Mouse (Mus musculus) cortical plate, adult 2 months (tissue): ENCODE measurements at regions not wholly inside any gene's neighbourhood (a gene's known extent, or its start where the extent isn't known, plus 50 kb on each side); places are given as distances from the start of the nearest gene placed in this dataset.

Experiments used
- H3K27ac ChIP-seq: fragments of 200-500 bp; 2 replicates; pipeline ENCODE4 v1.5.1; 2012; ENCODE audit warnings: low read length, control low read depth, inconsistent platforms; ENCODE audit not compliant: insufficient read depth
- H3K4me1 ChIP-seq: fragments of 200-500 bp; 2 replicates; pipeline ENCODE4 v1.6.1; 2011; ENCODE audit warnings: low read length; ENCODE audit not compliant: control insufficient read depth, insufficient read depth
- H3K4me3 ChIP-seq: fragments of 200-500 bp; 2 replicates; pipeline ENCODE4 v1.5.1; 2011; ENCODE audit warnings: mild to moderate bottlenecking, low read length, control low read depth; ENCODE audit not compliant: insufficient read depth
- CTCF ChIP-seq: fragments of 200-500 bp; IDR thresholded peaks from 2 replicates; pipeline ENCODE4 v1.5.1; 2011; ENCODE audit warnings: mild to moderate bottlenecking, control low read depth, low read length; ENCODE audit not compliant: insufficient read depth; ENCODE audit errors: extremely low read depth
- POLR2A ChIP-seq: fragments of 200-500 bp; IDR thresholded peaks from 2 replicates; pipeline ENCODE4 v1.6.1; 2011; ENCODE audit warnings: mild to moderate bottlenecking, low read length, control low read depth; ENCODE audit not compliant: insufficient read depth; ENCODE audit errors: extremely low read depth

GRCm38 (mm10) chr1:110400051-110400450 lies 417.8 kb downstream of the Cdh7 start:
- no peaks in the 10 kb centered on the region for H3K4me1 ChIP-seq
- TF ChIP-seq CTCF (no peak), POLR2A (no peak)
- H3K27ac ChIP-seq: no peak overlapping the region
- no peak overlapping the region for H3K4me3 ChIP-seq

DNA sequence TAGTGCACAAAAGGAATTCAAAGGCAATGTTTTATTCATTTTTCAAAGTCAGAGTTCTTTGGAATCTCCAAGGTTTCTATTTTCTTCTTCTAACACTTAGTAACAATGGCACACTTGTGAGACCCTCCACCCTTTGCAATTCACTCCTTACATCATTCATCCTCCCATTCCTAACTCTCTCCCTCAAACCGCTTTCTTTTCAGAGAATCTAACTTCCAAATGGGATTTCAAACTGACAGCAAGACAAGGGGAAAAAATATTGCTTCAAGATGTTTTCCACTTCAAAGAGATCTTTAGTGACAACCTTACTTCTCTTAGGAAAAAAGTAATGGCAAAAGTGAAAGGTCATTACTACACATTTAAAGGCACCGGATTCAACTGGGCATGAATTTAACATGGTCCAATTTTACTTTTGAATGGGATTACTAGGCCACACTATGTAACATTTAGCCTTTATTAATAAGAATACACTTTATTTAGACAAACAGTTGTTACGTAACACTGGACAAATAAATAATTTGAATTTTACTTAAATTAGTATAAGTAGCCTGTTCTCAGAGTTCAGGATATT lies 465.6 kb downstream of the Cdh7 start:
- no peaks in the 10 kb centered on the region for H3K4me1 ChIP-seq
- no peak for TF ChIP-seq CTCF
- TF ChIP-seq POLR2A: no peak
- H3K4me3 ChIP-seq: no peak overlapping the region
- no peak overlapping the region for H3K27ac ChIP-seq

DNA sequence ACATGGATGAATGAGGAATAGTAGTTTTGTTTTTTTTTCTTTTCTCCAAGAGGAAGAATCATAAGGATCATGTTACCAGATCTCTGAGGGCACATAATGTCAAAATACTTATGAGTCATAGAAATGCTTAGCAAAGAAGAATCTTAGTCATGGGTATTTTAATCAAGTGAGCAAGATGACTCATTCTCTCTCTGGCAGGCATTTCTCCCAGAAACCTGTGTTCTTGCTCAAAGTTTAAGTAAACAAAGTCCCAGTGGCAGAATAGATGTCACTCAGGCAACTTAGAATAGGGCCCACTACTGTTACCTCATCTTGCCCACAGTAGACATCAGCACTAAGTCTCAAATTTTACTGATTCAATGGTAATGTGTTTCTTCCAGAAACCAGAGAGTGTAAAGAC lies 493.9 kb downstream of the Cdh19 start:
- Histone ChIP-seq H3K27ac (no peak overlapping the region), H3K4me1 (no peaks in the 10 kb centered on the region), H3K4me3 (no peak overlapping the region)
- no peak for TF ChIP-seq POLR2A
- no peak for TF ChIP-seq CTCF

- H3K27ac ChIP-seq: no peak overlapping the region
- TF ChIP-seq POLR2A: no peak
- TF ChIP-seq CTCF: peak; percentile 33; the same call in 1 of the 2 replicates
- no peaks in the 10 kb centered on the region for H3K4me1 ChIP-seq
- no peak overlapping the region for H3K4me3 ChIP-seq
These were observed 488.0 kb downstream of the Cdh19 start for GRCm38 (mm10) chr1:110489372-110489771.
